Mouse (Mus musculus) stomach, postnatal 0 days (tissue): Measurements from ENCODE around the gene Olfr807.

Experiments
- CTCF ChIP-seq: IDR thresholded peaks from 2 replicates; pipeline ENCODE4 v1.5.1; 2016; ENCODE audit warnings: antibody characterized with exemption, low read depth, mild to moderate bottlenecking, moderate library complexity
- EP300 ChIP-seq: optimal IDR thresholded peaks from 2 replicates; pipeline ENCODE3; 2016; ENCODE audit warnings: antibody characterized with exemption

DNA sequence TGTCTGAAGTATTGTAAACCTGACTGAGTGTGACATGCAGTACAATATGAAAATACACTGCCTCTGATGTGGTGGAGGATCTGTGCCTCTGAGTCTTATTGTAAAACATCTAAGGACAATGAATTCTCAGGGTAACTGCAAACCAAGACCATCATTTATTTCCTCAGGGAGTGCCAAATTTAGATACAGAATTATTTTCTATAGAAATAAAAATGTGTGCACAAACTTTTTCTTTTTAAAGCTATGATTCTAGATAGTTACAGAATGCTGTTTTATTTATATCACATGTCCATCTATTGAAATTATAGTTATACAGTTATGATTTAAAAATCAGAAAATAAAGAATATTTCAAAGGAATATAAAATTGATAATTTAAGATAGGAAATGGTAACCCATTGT is 15.8 kb downstream of the Olfr807 start, which contains the start of gene Olfr806:
- TF ChIP-seq CTCF (no peak), EP300 (no peak)
